Mouse (Mus musculus) forebrain, embryonic 14.5 days (tissue): ENCODE data around the gene Psmb1. TPM values are rescaled to one million over a fixed set of nuclear protein-coding genes. Genes with fewer than 3 reads are reported as not detected.

ENCODE experiments used
- ATAC-seq: fragments of 200-750 bp; cut with Nextera tagmentation; 2 replicates; pipeline ENCODE4 v1.8.0; 2017; ENCODE audit warnings: mild to moderate bottlenecking, moderate library complexity
- DNase-seq: peaks from one replicate; pipeline ENCODE4 v3.0.0-alpha.2; 2015; ENCODE audit warnings: low spot score
- H3K27ac ChIP-seq: fragments of 300-500 bp; sonication (generic); 2 replicates; pipeline ENCODE4 v1.5.1; 2014; ENCODE audit warnings: low read depth, mild to moderate bottlenecking, control low read depth, low read length, moderate library complexity
- H3K27me3 ChIP-seq: fragments of 300-500 bp; sonication (generic); replicated peaks from 2 replicates; pipeline ENCODE4 v1.6.1; 2014; ENCODE audit warnings: low read length, control low read depth, mixed read lengths; ENCODE audit not compliant: control insufficient read depth, insufficient read depth
- H3K36me3 ChIP-seq: fragments of 300-500 bp; sonication (generic); 2 replicates; pipeline ENCODE4 v1.6.1; 2014; ENCODE audit warnings: low read length, control low read depth; ENCODE audit not compliant: control insufficient read depth, insufficient read depth
- H3K4me1 ChIP-seq: fragments of 300-500 bp; sonication (generic); 2 replicates; pipeline ENCODE4 v1.6.1; 2014; ENCODE audit warnings: antibody characterized with exemption, low read length, control low read depth; ENCODE audit not compliant: control insufficient read depth, insufficient read depth
- H3K4me2 ChIP-seq: fragments of 300-500 bp; sonication (generic); 2 replicates; pipeline ENCODE4 v1.6.1; 2014; ENCODE audit warnings: mild to moderate bottlenecking, control low read depth, low read length
- H3K4me3 ChIP-seq: fragments of 300-500 bp; sonication (generic); 2 replicates; pipeline ENCODE4 v1.5.1; 2014; ENCODE audit warnings: low read depth, low read length, control low read depth
- H3K9ac ChIP-seq: fragments of 300-500 bp; sonication (generic); 2 replicates; pipeline ENCODE4 v1.6.1; 2014; ENCODE audit warnings: mild to moderate bottlenecking, low read length, control low read depth, moderate library complexity
- H3K9me3 ChIP-seq: fragments of 300-500 bp; sonication (generic); replicated peaks from 2 replicates; pipeline ENCODE4 v1.6.1; 2016; ENCODE audit warnings: low read length, control low read depth, mixed read lengths; ENCODE audit not compliant: control insufficient read depth
- WGBS: fragments of 180-500 bp; shearing (Covaris S2); extraction: QIAGEN DNeasy Blood & Tissue Kit; methylation state at CpG from one replicate; pipeline ENCODE4 v1.1.7; 2014; 5-methylcytosine and 5-hydroxymethylcytosine counted together
- polyA plus RNA-seq: library from polyadenylated mRNA; unstranded; fragments of >200 nt; fragmentation: Nextera tagmentation; extraction: Ambion mirVana; gene quantifications from 2 replicates; pipeline ENCODE4 v1.2.1, GENCODE M21; 2014

Gene Psmb1
- polyA plus RNA-seq, 1 experiment from 2014 or later, result 324 TPM

- under 1% methylated on average over 50 of the region's 50 CpGs for WGBS
These were observed 1.4 kb downstream of the Psmb1 start for GRCm38 (mm10) chr17:15497882-15498752.

GRCm38 (mm10) chr17:15490542-15490941, 9.0 kb downstream of the Psmb1 start:
- no peak for ATAC-seq
- no peaks in the 10 kb centered on the region for H3K9me3 ChIP-seq
- H3K4me3 ChIP-seq, result no peak overlapping the region
- H3K27ac ChIP-seq, result no peak overlapping the region
- H3K4me1 ChIP-seq, result no peaks in the 10 kb centered on the region
- no peak for DNase-seq
- H3K27me3 ChIP-seq, result no peaks in the 10 kb centered on the region
- no peak overlapping the region for H3K9ac ChIP-seq
- no peak overlapping the region for H3K4me2 ChIP-seq
- peaks cover 50% of the 10 kb centered on the region for H3K36me3 ChIP-seq
- 90% methylated on average over 7 of the region's 7 CpGs for WGBS

More at GRCm38 (mm10) chr17:15497882-15498752, 1.4 kb downstream of the Psmb1 start:
- Histone ChIP-seq H3K27ac (peak overlapping the region; percentile 80), H3K4me2 (peak overlapping the region; percentile 94), H3K9me3 (no peaks in the 10 kb centered on the region), H3K9ac (peak overlapping the region; percentile 71), H3K4me1 (peaks cover 32% of the 10 kb centered on the region), H3K27me3 (no peaks in the 10 kb centered on the region), H3K36me3 (peaks cover 24% of the 10 kb centered on the region), H3K4me3 (peak overlapping the region; percentile 75)
- DNase-seq, result peak; percentile 96
- peak; percentile 94 for ATAC-seq

GRCm38 (mm10) chr17:15472671-15473070, 26.9 kb downstream of the Psmb1 start:
- no peak overlapping the region for H3K27ac ChIP-seq
- H3K36me3 ChIP-seq, result peaks cover 73% of the 10 kb centered on the region
- 92% methylated on average over 4 of the region's 4 CpGs for WGBS
- H3K27me3 ChIP-seq, result no peaks in the 10 kb centered on the region
- H3K9me3 ChIP-seq, result no peaks in the 10 kb centered on the region
- no peak overlapping the region for H3K4me3 ChIP-seq
- ATAC-seq (no peak), DNase-seq (no peak)
- no peak overlapping the region for H3K9ac ChIP-seq
- H3K4me2 ChIP-seq, result no peak overlapping the region
- H3K4me1 ChIP-seq, result no peaks in the 10 kb centered on the region

- Histone ChIP-seq H3K36me3 (peaks cover 31% of the 10 kb centered on the region), H3K9ac (no peak overlapping the region), H3K27me3 (no peaks in the 10 kb centered on the region), H3K4me1 (no peaks in the 10 kb centered on the region), H3K4me2 (no peak overlapping the region), H3K4me3 (no peak overlapping the region), H3K9me3 (no peaks in the 10 kb centered on the region), H3K27ac (no peak overlapping the region)
- ATAC-seq (peak; percentile 78), DNase-seq (peak; percentile 88)
- WGBS, result 22% methylated on average over 5 of the region's 5 CpGs
These were observed 31.9 kb downstream of the Psmb1 start for GRCm38 (mm10) chr17:15467669-15468068.

- no peaks in the 10 kb centered on the region for H3K27me3 ChIP-seq
- DNase-seq (no peak), ATAC-seq (no peak)
- H3K4me1 ChIP-seq, result no peaks in the 10 kb centered on the region
- H3K9me3 ChIP-seq, result no peaks in the 10 kb centered on the region
- no peak overlapping the region for H3K27ac ChIP-seq
- peaks cover 3% of the 10 kb centered on the region; the same call in 1 of the 2 replicates for H3K36me3 ChIP-seq
- H3K4me2 ChIP-seq, result no peak overlapping the region
- whole genome bisulfite sequencing, result 94% methylated on average over 6 of the region's 6 CpGs
- no peak overlapping the region for H3K9ac ChIP-seq
- no peak overlapping the region for H3K4me3 ChIP-seq
These were observed 37.5 kb downstream of the Psmb1 start for GRCm38 (mm10) chr17:15461921-15462495.

GRCm38 (mm10) chr17:15459761-15460160, 39.8 kb downstream of the Psmb1 start:
- H3K4me3 ChIP-seq, result no peak overlapping the region
- no peaks in the 10 kb centered on the region for H3K27me3 ChIP-seq
- no peak for DNase-seq
- ATAC-seq, result no peak
- no peak overlapping the region for H3K27ac ChIP-seq
- H3K4me1 ChIP-seq, result no peaks in the 10 kb centered on the region
- H3K36me3 ChIP-seq, result no peaks in the 10 kb centered on the region
- H3K9ac ChIP-seq, result no peak overlapping the region
- 72% methylated on average over 4 of the region's 4 CpGs for WGBS
- H3K4me2 ChIP-seq, result no peak overlapping the region
- H3K9me3 ChIP-seq, result no peaks in the 10 kb centered on the region

- Histone ChIP-seq H3K4me3 (no peak overlapping the region), H3K4me2 (no peak overlapping the region)
- 89% methylated on average over 2 of the region's 2 CpGs for WGBS
These were observed 43.0 kb downstream of the Psmb1 start for GRCm38 (mm10) chr17:15456595-15456994.

GRCm38 (mm10) chr17:15455203-15455602, 44.3 kb downstream of the Psmb1 start:
- Histone ChIP-seq H3K27ac (no peak overlapping the region), H3K4me1 (no peaks in the 10 kb centered on the region), H3K36me3 (no peaks in the 10 kb centered on the region), H3K4me2 (no peak overlapping the region), H3K27me3 (no peaks in the 10 kb centered on the region), H3K9ac (no peak overlapping the region), H3K9me3 (no peaks in the 10 kb centered on the region), H3K4me3 (no peak overlapping the region)
- ATAC-seq, result no peak
- 83% methylated on average over 4 of the region's 4 CpGs for WGBS
- no peak for DNase-seq

More at GRCm38 (mm10) chr17:15456595-15456994, 43.0 kb downstream of the Psmb1 start:
- Histone ChIP-seq H3K9me3 (no peaks in the 10 kb centered on the region), H3K4me1 (no peaks in the 10 kb centered on the region), H3K27ac (no peak overlapping the region), H3K36me3 (no peaks in the 10 kb centered on the region), H3K27me3 (no peaks in the 10 kb centered on the region), H3K9ac (no peak overlapping the region)
- ATAC-seq (no peak), DNase-seq (no peak)

- Histone ChIP-seq H3K9me3 (no peaks in the 10 kb centered on the region), H3K27me3 (no peaks in the 10 kb centered on the region), H3K4me2 (no peak overlapping the region), H3K36me3 (no peaks in the 10 kb centered on the region), H3K27ac (no peak overlapping the region), H3K4me3 (no peak overlapping the region), H3K4me1 (no peaks in the 10 kb centered on the region), H3K9ac (no peak overlapping the region)
- ATAC-seq (no peak), DNase-seq (no peak)
- whole genome bisulfite sequencing, result 81% methylated on average over 3 of the region's 3 CpGs
These were observed 49.9 kb downstream of the Psmb1 start for GRCm38 (mm10) chr17:15449606-15450005.
